ENCODE assay signal across 16 mouse cellular contexts in genomic region chr9:21336491-21336890, GRCm38 (mm10).
"Had no signal": no experiment of that assay in that cellular context is flagged by ENCODE, and none has a peak within 500 bp of the region (broad histone marks: within the 10 kb centered on the region; RNA-seq: fewer than 3 reads in every experiment).

No protein-coding gene starts in this region.

- H3K27me3 ChIP-seq: neural tube, embryonic 13.5 days; neural tube, embryonic 15.5 days; stomach, embryonic 15.5 days had no signal

- H3K27ac ChIP-seq: neural tube, embryonic 13.5 days; neural tube, embryonic 15.5 days; stomach, embryonic 15.5 days; stomach, postnatal 0 days had no signal

- H3K4me2 ChIP-seq: neural tube, embryonic 13.5 days; neural tube, embryonic 15.5 days; stomach, embryonic 15.5 days had no signal

- DNase-seq: retina, postnatal 1 day; right cerebral cortex, adult 18-20 months; right cerebral cortex, postnatal 14 days; right cerebral cortex, postnatal 25 days; right cerebral cortex, postnatal 4 days; spleen, adult 18-20 months; thymus, adult 18-20 months; thymus, adult 2 months; thymus, postnatal 14 days; thymus, postnatal 25 days; thymus, postnatal 36 days; thymus, postnatal 4 days had no signal

- H3K4me3 ChIP-seq: neural tube, embryonic 13.5 days; neural tube, embryonic 15.5 days; stomach, embryonic 15.5 days had no signal

- H3K36me3 ChIP-seq: stomach, embryonic 15.5 days had no signal
